Mouse (Mus musculus): Measurements from ENCODE around the gene Oaz3.

Oaz3 gene

GRCm38 (mm10) chr3:94457055-94457454 is 13.3 kb upstream of the Oaz3 start:
- ATAC-seq (ENCODE audit: low TSS enrichment) = peak; percentile 29; the same call in 1 of the 2 replicates

- peak; percentile 92 for ATAC-seq (ENCODE audit: low TSS enrichment)
Observed at GRCm38 (mm10) chr3:94456529-94457000, 12.8 kb upstream of the Oaz3 start.

- ATAC-seq (ENCODE audit: low TSS enrichment) = no peak
Observed at GRCm38 (mm10) chr3:94449377-94449776, 5.7 kb upstream of the Oaz3 start.

- ATAC-seq (ENCODE audit: low TSS enrichment) = peak; percentile 96
Observed at GRCm38 (mm10) chr3:94442951-94443596, 641 bp downstream of the Oaz3 start, which contains the start of gene Mrpl9. Mrpl9 (plus strand) TSS chr3:94443318.

- peak; percentile 56; the same call in 1 of the 2 replicates for ATAC-seq (ENCODE audit: low TSS enrichment)
Observed at GRCm38 (mm10) chr3:94441182-94441581, 2.5 kb downstream of the Oaz3 start.

DNA sequence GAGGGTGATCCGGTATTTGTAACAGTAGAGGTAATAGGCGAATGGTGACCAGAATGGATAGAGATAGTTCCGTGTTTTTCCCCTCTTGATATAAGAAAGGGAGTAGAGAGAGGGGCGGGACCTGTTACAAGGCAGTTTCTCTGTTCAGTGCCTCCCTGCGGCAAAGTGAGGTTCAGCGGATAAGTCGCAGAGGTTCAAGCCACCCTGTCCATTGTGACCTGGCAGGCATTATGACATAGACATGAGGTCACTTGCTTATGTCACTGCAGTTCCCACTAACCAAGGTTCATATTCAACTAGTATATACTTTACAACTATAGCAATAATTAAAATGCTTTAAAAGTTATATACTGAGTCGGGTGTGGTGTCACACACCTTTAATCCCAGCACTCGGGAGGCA is 7.3 kb downstream of the Oaz3 start:
- ATAC-seq (ENCODE audit: low TSS enrichment) = no peak

GRCm38 (mm10) chr3:94434305-94434704 is 9.4 kb downstream of the Oaz3 start:
- ATAC-seq (ENCODE audit: low TSS enrichment) = no peak

GRCm38 (mm10) chr3:94430980-94431379 is 12.7 kb downstream of the Oaz3 start:
- ATAC-seq (ENCODE audit: low TSS enrichment) = no peak

- peak; percentile 99 for ATAC-seq (ENCODE audit: low TSS enrichment)
Observed at GRCm38 (mm10) chr3:94413031-94413679, 30.6 kb downstream of the Oaz3 start, which contains the start of gene Tdrkh. Tdrkh (plus strand) TSS chr3:94413273.

GRCm38 (mm10) chr3:94412530-94412929 is 31.2 kb downstream of the Oaz3 start:
- ATAC-seq (ENCODE audit: low TSS enrichment) = peak; percentile 45

DNA sequence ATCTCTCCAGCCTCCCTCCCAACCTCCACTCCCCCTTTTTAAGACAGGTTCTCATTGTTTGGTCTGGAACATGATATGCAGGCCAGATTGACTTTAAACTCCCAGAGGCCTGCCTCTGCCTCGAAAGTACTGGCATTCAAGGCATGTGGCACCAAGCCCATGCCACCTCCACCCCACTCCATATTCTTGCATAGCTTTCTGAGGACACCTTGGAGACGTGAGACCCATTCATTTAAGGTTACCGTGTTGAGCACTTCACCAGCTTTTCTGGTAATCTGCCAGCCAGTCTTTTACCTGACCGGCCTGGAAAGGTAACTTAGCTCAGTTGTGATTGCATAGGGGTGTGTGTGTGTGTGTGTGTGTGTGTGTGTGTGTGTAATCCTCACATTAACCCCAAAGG is 38.2 kb downstream of the Oaz3 start:
- ATAC-seq (ENCODE audit: low TSS enrichment) = no peak

DNA sequence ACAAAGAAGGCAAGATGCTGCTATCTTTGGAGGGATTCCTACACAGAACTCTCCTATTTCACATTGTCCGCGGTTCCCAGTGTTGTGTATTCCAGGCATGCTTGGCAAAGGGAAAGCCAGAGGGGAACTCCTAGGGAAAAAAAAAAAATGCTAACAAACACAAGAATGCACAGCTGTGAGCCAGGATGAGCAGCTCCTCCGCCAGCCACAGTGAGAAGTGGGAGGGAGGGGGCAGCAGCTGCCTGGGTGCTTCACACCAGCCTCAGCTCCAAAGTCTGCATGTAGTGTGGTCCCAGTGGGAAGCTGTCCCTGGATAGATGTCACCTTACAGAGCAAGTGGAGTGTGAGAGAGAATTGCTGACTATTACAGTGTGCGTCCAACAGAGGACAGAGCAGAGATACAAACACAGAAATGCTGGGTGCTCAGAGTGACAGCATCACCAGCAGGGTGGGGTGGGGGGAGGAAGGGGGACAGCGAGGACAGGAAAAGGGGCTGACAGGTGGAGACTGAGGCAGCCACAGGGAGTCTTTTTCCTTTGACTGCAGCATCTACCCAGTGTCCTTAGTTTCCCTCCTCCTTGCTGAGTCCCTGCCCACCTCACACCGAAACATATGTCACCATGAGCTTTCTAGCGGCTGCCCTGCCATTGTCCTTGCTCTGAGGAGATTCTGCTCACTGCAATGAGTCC is 39.2 kb downstream of the Oaz3 start:
- ATAC-seq (ENCODE audit: low TSS enrichment) = peak; percentile 85

DNA sequence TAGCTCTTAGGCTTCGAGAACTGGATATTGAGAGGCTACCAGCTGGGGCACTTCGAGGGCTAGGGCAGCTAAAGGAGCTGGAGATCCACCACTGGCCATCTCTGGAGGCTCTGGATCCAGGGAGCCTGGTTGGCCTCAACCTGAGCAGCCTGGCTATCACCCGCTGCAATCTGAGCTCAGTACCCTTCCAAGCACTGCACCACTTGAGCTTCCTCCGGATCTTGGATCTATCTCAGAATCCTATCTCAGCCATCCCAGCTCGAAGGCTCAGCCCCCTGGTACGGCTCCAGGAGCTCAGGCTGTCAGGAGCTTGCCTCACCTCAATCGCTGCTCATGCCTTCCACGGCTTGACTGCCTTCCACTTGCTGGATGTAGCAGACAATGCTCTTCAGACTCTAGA is 41.3 kb downstream of the Oaz3 start:
- no peak for ATAC-seq (ENCODE audit: low TSS enrichment)

GRCm38 (mm10) chr3:94399663-94400310 is 43.9 kb downstream of the Oaz3 start:
- ATAC-seq (ENCODE audit: low TSS enrichment) = no peak

DNA sequence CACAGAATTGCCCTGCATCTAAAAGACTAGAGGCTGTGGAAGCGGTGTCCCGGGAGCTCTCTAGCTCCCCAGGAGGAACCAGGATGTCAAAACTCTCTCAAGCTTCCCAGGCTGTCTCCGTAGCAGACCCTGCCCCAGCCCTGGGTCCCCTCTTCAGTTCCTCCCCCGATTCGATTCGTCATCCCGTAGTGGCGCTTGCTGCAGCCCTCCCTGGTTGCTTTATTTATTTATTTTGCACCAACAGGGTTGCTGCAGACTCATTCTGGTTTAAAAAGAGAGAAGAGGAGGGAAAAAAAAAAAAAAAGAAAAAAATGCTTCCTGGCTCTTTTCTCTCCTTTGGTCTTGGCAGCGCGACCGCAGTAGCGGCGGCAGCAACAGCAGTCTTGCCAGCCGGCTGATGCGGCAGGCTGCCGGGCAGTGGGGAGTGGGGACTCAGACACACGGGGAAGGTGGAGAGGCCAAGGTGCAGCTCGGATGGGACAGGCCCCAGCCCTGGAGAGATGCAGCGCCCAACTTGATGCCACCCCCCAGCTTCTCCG is 44.7 kb downstream of the Oaz3 start:
- ATAC-seq (ENCODE audit: low TSS enrichment) = peak; percentile 77

GRCm38 (mm10) chr3:94398217-94398616 is 45.5 kb downstream of the Oaz3 start, which contains the start of gene Lingo4:
Lingo4 (plus strand) TSS chr3:94398517.
- peak; percentile 3; the same call in 1 of the 2 replicates for ATAC-seq (ENCODE audit: low TSS enrichment)

DNA sequence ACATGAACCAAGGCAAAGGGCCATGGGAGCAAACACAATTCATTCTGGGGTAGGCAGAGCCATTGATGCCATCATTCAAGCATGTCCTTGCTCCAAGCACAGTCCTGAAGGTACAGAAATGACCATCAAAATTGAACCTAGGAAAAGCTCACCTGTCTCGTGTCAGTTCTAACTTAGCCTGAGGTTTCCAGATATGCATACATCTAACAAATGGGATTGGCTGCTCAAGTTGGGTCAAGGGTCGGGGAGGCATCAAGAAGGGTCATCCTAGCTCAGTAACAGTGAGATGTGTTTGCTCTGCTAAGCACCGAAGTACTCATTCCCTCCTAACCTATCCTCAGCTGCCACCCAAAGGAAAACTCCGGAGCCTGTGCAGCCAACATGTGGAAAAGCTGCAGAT is 46.9 kb downstream of the Oaz3 start:
- no peak for ATAC-seq (ENCODE audit: low TSS enrichment)

GRCm38 (mm10) chr3:94396336-94396735 is 47.4 kb downstream of the Oaz3 start:
- no peak for ATAC-seq (ENCODE audit: low TSS enrichment)

- no peak for ATAC-seq (ENCODE audit: low TSS enrichment)
Observed at GRCm38 (mm10) chr3:94393049-94393448, 50.7 kb downstream of the Oaz3 start.

- ATAC-seq (ENCODE audit: low TSS enrichment) = no peak
Observed at GRCm38 (mm10) chr3:94392128-94392527, 51.6 kb downstream of the Oaz3 start.

GRCm38 (mm10) chr3:94391001-94391400 is 52.7 kb downstream of the Oaz3 start:
- ATAC-seq (ENCODE audit: low TSS enrichment) = no peak

- no peak for ATAC-seq (ENCODE audit: low TSS enrichment)
Observed at GRCm38 (mm10) chr3:94389420-94389819, 54.3 kb downstream of the Oaz3 start.

Measured in frontal cortex, adult (tissue).